Mouse (Mus musculus) right cerebral cortex, postnatal 10 days (tissue): ENCODE results near the gene Msi1.
A peak's percentile ranks its signal among the peaks of the same experiment; 100 is the strongest.

Source experiments
- DNase-seq, 2 experiments: peaks; one replicate each; pipeline ENCODE4 v3.0.0; 2021; ENCODE audit warnings: low spot score in 2 of 2

Gene Msi1

GRCm38 (mm10) chr5:115429359-115430186 is at the start of gene Msi1:
Gene Msi1 (plus strand): TSS chr5:115429599.
- DNase-seq = peak; percentile 47 to 63

GRCm38 (mm10) chr5:115391935-115392334 is 37.5 kb upstream of the Msi1 start:
- no peak for DNase-seq

- DNase-seq = no peak
Observed at GRCm38 (mm10) chr5:115392969-115393368, 36.4 kb upstream of the Msi1 start.

GRCm38 (mm10) chr5:115394223-115394622 is 35.2 kb upstream of the Msi1 start:
- DNase-seq = no peak

- no peak for DNase-seq
Observed at GRCm38 (mm10) chr5:115394836-115395235, 34.6 kb upstream of the Msi1 start.

GRCm38 (mm10) chr5:115396654-115397053 is 32.7 kb upstream of the Msi1 start:
- DNase-seq = no peak

- peak; percentile 77 to 81 for DNase-seq
Observed at GRCm38 (mm10) chr5:115397839-115398780, 31.3 kb upstream of the Msi1 start.

- no peak for DNase-seq
Observed at GRCm38 (mm10) chr5:115402063-115402462, 27.3 kb upstream of the Msi1 start.

- DNase-seq = no peak
Observed at GRCm38 (mm10) chr5:115403436-115404140, 25.8 kb upstream of the Msi1 start.

- DNase-seq = peak; percentile 49 to 62
Observed at GRCm38 (mm10) chr5:115404241-115404794, 25.1 kb upstream of the Msi1 start.

- no peak for DNase-seq
Observed at GRCm38 (mm10) chr5:115405205-115405604, 24.2 kb upstream of the Msi1 start.

GRCm38 (mm10) chr5:115408110-115408509 is 21.3 kb upstream of the Msi1 start:
- no peak for DNase-seq

- no peak for DNase-seq
Observed at GRCm38 (mm10) chr5:115415111-115416085, 14.0 kb upstream of the Msi1 start.

GRCm38 (mm10) chr5:115428831-115429358 is 504 bp upstream of the Msi1 start:
- no peak for DNase-seq

GRCm38 (mm10) chr5:115430187-115430960 is 975 bp downstream of the Msi1 start:
- no peak for DNase-seq

GRCm38 (mm10) chr5:115431061-115431897 is 1.9 kb downstream of the Msi1 start:
- DNase-seq = peak; percentile 56 to 65

- no peak for DNase-seq
Observed at GRCm38 (mm10) chr5:115431898-115432259, 2.5 kb downstream of the Msi1 start.

GRCm38 (mm10) chr5:115432395-115432794 is 3.0 kb downstream of the Msi1 start:
- DNase-seq = no peak
